Mouse (Mus musculus): ENCODE measurements around the gene Cyp27a1. TPM values are rescaled to one million over a fixed set of nuclear protein-coding genes. Genes with fewer than 3 reads are reported as not detected.

Gene Cyp27a1
- polyA plus RNA-seq, 1 experiment from 2014 or later, result 8.9 TPM

GRCm38 (mm10) chr1:74726674-74727073 is 13.3 kb downstream of the Cyp27a1 start:
- WGBS (ENCODE audit: insufficient replicate concordance), result 38% methylated on average over 5 of the region's 5 CpGs
- Histone ChIP-seq H3K36me3 (ENCODE audit: control insufficient read depth, insufficient read depth) (no peaks in the 10 kb centered on the region), H3K4me1 (ENCODE audit: control insufficient read depth, low read depth, low read length) (no peaks in the 10 kb centered on the region), H3K9ac (ENCODE audit: low read depth, low read length) (no peak overlapping the region), H3K4me3 (ENCODE audit: low read depth, low read length) (no peak overlapping the region), H3K9me3 (replicated peaks; ENCODE audit: control insufficient read depth, low read length) (no peaks in the 10 kb centered on the region), H3K27ac (ENCODE audit: low read length) (no peak overlapping the region), H3K27me3 (ENCODE audit: control insufficient read depth, insufficient read depth, low read depth, low read length) (no peaks in the 10 kb centered on the region), H3K4me2 (ENCODE audit: low read depth, low read length) (no peak overlapping the region)
- ATAC-seq (ENCODE audit: low read depth), result no peak

- no peaks in the 10 kb centered on the region for H3K4me1 ChIP-seq (ENCODE audit: control insufficient read depth, low read depth, low read length)
- H3K36me3 ChIP-seq (ENCODE audit: control insufficient read depth, insufficient read depth), result no peaks in the 10 kb centered on the region
- 57% methylated on average over 8 of the region's 8 CpGs for WGBS (ENCODE audit: insufficient replicate concordance)
- H3K27ac ChIP-seq (ENCODE audit: low read length), result no peak overlapping the region
- H3K4me3 ChIP-seq (ENCODE audit: low read depth, low read length), result no peak overlapping the region
- H3K9ac ChIP-seq (ENCODE audit: low read depth, low read length), result no peak overlapping the region
- H3K4me2 ChIP-seq (ENCODE audit: low read depth, low read length), result no peak overlapping the region
- H3K9me3 ChIP-seq (replicated peaks; ENCODE audit: control insufficient read depth, low read length), result no peaks in the 10 kb centered on the region
- no peaks in the 10 kb centered on the region for H3K27me3 ChIP-seq (ENCODE audit: control insufficient read depth, insufficient read depth, low read depth, low read length)
- no peak for ATAC-seq (ENCODE audit: low read depth)
Observed at GRCm38 (mm10) chr1:74728446-74728845, 15.1 kb downstream of the Cyp27a1 start.

DNA sequence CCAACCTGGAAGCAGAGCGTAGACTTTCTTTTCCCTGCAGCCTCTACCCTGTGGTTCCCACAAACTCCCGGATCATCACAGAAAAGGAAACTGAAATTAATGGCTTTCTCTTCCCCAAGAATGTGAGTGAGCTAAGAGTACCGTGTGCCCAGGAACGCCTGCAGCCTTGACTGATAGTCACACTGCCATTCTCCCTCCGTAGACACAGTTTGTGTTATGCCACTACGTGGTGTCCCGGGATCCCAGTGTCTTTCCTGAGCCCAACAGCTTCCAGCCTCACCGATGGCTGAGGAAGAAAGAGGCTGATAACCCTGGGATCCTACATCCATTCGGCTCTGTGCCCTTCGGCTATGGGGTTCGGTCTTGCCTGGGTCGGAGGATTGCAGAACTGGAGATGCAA is 23.6 kb downstream of the Cyp27a1 start:
- no peak for ATAC-seq (ENCODE audit: low read depth)
- Histone ChIP-seq H3K27ac (ENCODE audit: low read length) (no peak overlapping the region), H3K4me3 (ENCODE audit: low read depth, low read length) (no peak overlapping the region), H3K9ac (ENCODE audit: low read depth, low read length) (no peak overlapping the region), H3K36me3 (ENCODE audit: control insufficient read depth, insufficient read depth) (no peaks in the 10 kb centered on the region), H3K27me3 (ENCODE audit: control insufficient read depth, insufficient read depth, low read depth, low read length) (no peaks in the 10 kb centered on the region), H3K4me1 (ENCODE audit: control insufficient read depth, low read depth, low read length) (no peaks in the 10 kb centered on the region), H3K4me2 (ENCODE audit: low read depth, low read length) (no peak overlapping the region), H3K9me3 (replicated peaks; ENCODE audit: control insufficient read depth, low read length) (no peaks in the 10 kb centered on the region)
- 71% methylated on average over 12 of the region's 12 CpGs for WGBS (ENCODE audit: insufficient replicate concordance)

DNA sequence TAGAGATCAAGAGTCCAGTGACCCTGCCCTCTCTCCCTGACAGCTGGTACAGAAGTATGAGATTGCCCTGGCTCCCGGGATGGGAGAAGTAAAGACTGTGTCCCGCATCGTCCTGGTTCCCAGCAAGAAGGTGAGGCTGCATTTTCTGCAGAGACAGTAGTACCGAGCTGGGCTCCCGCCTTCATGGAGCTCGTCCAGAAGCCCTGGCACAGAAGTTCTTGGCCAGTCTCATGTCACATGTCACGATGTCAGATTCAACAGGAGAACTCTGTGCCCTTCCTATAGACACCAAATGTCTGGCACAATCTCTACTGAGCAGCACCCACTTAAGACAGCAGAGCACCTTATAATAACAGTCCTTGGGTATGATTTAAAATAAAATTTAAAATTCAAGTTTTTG is 24.1 kb downstream of the Cyp27a1 start:
- no peak overlapping the region for H3K9ac ChIP-seq (ENCODE audit: low read depth, low read length)
- H3K36me3 ChIP-seq (ENCODE audit: control insufficient read depth, insufficient read depth), result no peaks in the 10 kb centered on the region
- H3K4me2 ChIP-seq (ENCODE audit: low read depth, low read length), result no peak overlapping the region
- no peak for ATAC-seq (ENCODE audit: low read depth)
- no peak overlapping the region for H3K27ac ChIP-seq (ENCODE audit: low read length)
- H3K4me3 ChIP-seq (ENCODE audit: low read depth, low read length), result no peak overlapping the region
- 67% methylated on average over 7 of the region's 7 CpGs for WGBS (ENCODE audit: insufficient replicate concordance)
- no peaks in the 10 kb centered on the region for H3K9me3 ChIP-seq (replicated peaks; ENCODE audit: control insufficient read depth, low read length)
- H3K27me3 ChIP-seq (ENCODE audit: control insufficient read depth, insufficient read depth, low read depth, low read length), result no peaks in the 10 kb centered on the region
- no peaks in the 10 kb centered on the region for H3K4me1 ChIP-seq (ENCODE audit: control insufficient read depth, low read depth, low read length)

GRCm38 (mm10) chr1:74740846-74741245 is 27.5 kb downstream of the Cyp27a1 start:
- H3K36me3 ChIP-seq (ENCODE audit: control insufficient read depth, insufficient read depth), result no peaks in the 10 kb centered on the region
- no peak overlapping the region for H3K4me3 ChIP-seq (ENCODE audit: low read depth, low read length)
- H3K27ac ChIP-seq (ENCODE audit: low read length), result no peak overlapping the region
- no peaks in the 10 kb centered on the region for H3K9me3 ChIP-seq (replicated peaks; ENCODE audit: control insufficient read depth, low read length)
- 52% methylated on average over 7 of the region's 7 CpGs for WGBS (ENCODE audit: insufficient replicate concordance)
- ATAC-seq (ENCODE audit: low read depth), result no peak
- H3K4me2 ChIP-seq (ENCODE audit: low read depth, low read length), result no peak overlapping the region
- H3K4me1 ChIP-seq (ENCODE audit: control insufficient read depth, low read depth, low read length), result no peaks in the 10 kb centered on the region
- H3K27me3 ChIP-seq (ENCODE audit: control insufficient read depth, insufficient read depth, low read depth, low read length), result no peaks in the 10 kb centered on the region
- no peak overlapping the region for H3K9ac ChIP-seq (ENCODE audit: low read depth, low read length)

DNA sequence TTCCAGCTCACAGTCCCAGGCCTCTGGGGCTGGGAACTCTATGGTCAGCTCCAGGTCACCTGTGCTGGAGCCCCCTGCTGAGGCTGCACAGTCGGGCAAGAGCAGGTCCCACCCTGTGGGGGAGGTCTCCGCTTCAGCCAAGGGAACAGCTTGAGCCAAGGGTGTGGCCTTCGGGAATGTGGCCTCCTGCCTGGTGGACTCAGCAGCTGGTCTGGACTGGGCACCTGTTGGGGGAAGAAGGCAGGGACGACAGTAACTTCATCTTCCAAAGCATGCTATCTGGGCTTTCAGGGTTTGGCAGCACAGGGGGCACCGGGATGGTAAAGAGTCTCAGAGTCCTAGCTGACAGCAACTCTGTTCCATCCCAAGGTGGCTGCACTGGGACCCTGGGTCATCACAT is 34.0 kb downstream of the Cyp27a1 start:
- ATAC-seq (ENCODE audit: low read depth), result no peak
- H3K4me2 ChIP-seq (ENCODE audit: low read depth, low read length), result no peak overlapping the region
- H3K4me3 ChIP-seq (ENCODE audit: low read depth, low read length), result no peak overlapping the region
- no peak overlapping the region for H3K9ac ChIP-seq (ENCODE audit: low read depth, low read length)
- no peaks in the 10 kb centered on the region for H3K9me3 ChIP-seq (replicated peaks; ENCODE audit: control insufficient read depth, low read length)
- H3K4me1 ChIP-seq (ENCODE audit: control insufficient read depth, low read depth, low read length), result no peaks in the 10 kb centered on the region; the same call in 1 of the 2 replicates
- 56% methylated on average over 5 of the region's 5 CpGs for WGBS (ENCODE audit: insufficient replicate concordance)
- H3K36me3 ChIP-seq (ENCODE audit: control insufficient read depth, insufficient read depth), result no peaks in the 10 kb centered on the region
- H3K27ac ChIP-seq (ENCODE audit: low read length), result no peak overlapping the region
- no peaks in the 10 kb centered on the region; the same call in 1 of the 2 replicates for H3K27me3 ChIP-seq (ENCODE audit: control insufficient read depth, insufficient read depth, low read depth, low read length)

DNA sequence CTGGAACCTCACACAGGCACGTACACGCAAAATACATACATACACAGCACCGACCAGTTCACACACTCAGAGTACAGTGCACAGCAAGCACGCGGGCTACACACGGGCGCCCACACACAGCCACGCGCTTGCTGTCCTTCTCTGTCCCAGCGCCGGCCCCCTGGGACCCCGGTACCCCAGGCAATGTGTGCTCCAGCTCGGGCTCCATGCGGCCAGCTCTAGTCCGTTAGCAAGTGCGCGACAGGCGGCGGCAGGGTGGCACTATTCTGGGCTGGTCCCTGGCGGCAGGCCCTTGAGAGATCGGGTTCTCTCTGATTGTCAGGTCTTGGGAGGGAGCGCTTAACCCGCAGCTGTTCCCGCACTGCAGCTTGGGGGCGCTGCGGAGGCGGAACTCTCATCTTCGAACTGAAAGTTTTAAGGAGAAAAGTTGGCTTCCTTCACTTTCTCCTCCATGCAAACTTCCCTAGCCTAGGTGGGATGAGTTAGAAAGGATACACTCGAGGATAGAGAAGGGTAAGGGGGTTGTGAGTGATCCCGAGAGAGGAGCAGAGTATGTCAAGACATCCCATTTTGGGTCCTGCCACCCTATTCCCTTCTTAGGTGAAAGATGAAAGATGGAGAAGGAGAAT is 35.4 kb downstream of the Cyp27a1 start, which contains the start of gene Prkag3:
Prkag3 (minus strand) TSS at position 579 of the 629 bp plus-strand sequence.
- no peaks in the 10 kb centered on the region; the same call in 1 of the 2 replicates for H3K27me3 ChIP-seq (ENCODE audit: control insufficient read depth, insufficient read depth, low read depth, low read length)
- 6% methylated on average over 30 of the region's 30 CpGs for WGBS (ENCODE audit: insufficient replicate concordance)
- peak within 1 kb of the TSS; percentile 19 for H3K4me3 ChIP-seq (ENCODE audit: low read depth, low read length)
- H3K9me3 ChIP-seq (replicated peaks; ENCODE audit: control insufficient read depth, low read length), result no peaks in the 10 kb centered on the region
- no peak within 1 kb of the TSS for H3K27ac ChIP-seq (ENCODE audit: low read length)
- H3K4me2 ChIP-seq (ENCODE audit: low read depth, low read length), result peak within 1 kb of the TSS; percentile 32
- no peaks in the 10 kb centered on the region for H3K36me3 ChIP-seq (ENCODE audit: control insufficient read depth, insufficient read depth)
- H3K9ac ChIP-seq (ENCODE audit: low read depth, low read length), result no peak within 1 kb of the TSS
- ATAC-seq (ENCODE audit: low read depth), result no peak
- H3K4me1 ChIP-seq (ENCODE audit: control insufficient read depth, low read depth, low read length), result no peaks in the 10 kb centered on the region; the same call in 1 of the 2 replicates

DNA sequence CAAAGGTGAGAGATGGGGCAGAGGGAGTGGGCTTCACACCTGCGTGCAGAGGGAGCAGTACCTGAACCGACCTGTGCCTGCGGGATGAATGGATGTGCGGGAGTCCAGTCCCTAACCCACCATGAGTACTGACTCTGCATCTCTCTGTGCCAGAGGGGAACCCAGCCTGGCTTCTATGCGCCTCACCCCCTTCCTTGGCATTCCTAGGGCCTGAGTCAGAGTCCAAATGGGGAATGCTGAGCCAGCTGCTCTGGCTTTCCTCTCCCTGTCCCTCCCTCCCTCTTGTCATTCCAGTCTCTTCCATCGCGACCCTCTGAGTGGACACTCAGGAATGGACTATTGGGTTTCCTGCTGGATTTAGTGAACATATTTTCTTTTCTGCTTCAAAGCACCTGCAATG is 35.9 kb downstream of the Cyp27a1 start:
- no peak for ATAC-seq (ENCODE audit: low read depth)
- 49% methylated on average over 7 of the region's 7 CpGs for WGBS (ENCODE audit: insufficient replicate concordance)
- no peaks in the 10 kb centered on the region for H3K9me3 ChIP-seq (replicated peaks; ENCODE audit: control insufficient read depth, low read length)
- no peak overlapping the region for H3K4me2 ChIP-seq (ENCODE audit: low read depth, low read length)
- no peaks in the 10 kb centered on the region; the same call in 1 of the 2 replicates for H3K4me1 ChIP-seq (ENCODE audit: control insufficient read depth, low read depth, low read length)
- no peak overlapping the region for H3K4me3 ChIP-seq (ENCODE audit: low read depth, low read length)
- H3K9ac ChIP-seq (ENCODE audit: low read depth, low read length), result no peak overlapping the region
- H3K27me3 ChIP-seq (ENCODE audit: control insufficient read depth, insufficient read depth, low read depth, low read length), result no peaks in the 10 kb centered on the region; the same call in 1 of the 2 replicates
- no peaks in the 10 kb centered on the region for H3K36me3 ChIP-seq (ENCODE audit: control insufficient read depth, insufficient read depth)
- no peak overlapping the region for H3K27ac ChIP-seq (ENCODE audit: low read length)

- Histone ChIP-seq H3K9ac (ENCODE audit: low read depth, low read length) (no peak overlapping the region), H3K36me3 (ENCODE audit: control insufficient read depth, insufficient read depth) (no peaks in the 10 kb centered on the region), H3K4me1 (ENCODE audit: control insufficient read depth, low read depth, low read length) (no peaks in the 10 kb centered on the region; the same call in 1 of the 2 replicates), H3K9me3 (replicated peaks; ENCODE audit: control insufficient read depth, low read length) (no peaks in the 10 kb centered on the region), H3K4me2 (ENCODE audit: low read depth, low read length) (no peak overlapping the region), H3K27me3 (ENCODE audit: control insufficient read depth, insufficient read depth, low read depth, low read length) (no peaks in the 10 kb centered on the region; the same call in 1 of the 2 replicates), H3K4me3 (ENCODE audit: low read depth, low read length) (no peak overlapping the region), H3K27ac (ENCODE audit: low read length) (no peak overlapping the region)
- WGBS (ENCODE audit: insufficient replicate concordance), result 60% methylated on average over 4 of the region's 4 CpGs
- ATAC-seq (ENCODE audit: low read depth), result no peak
Observed at GRCm38 (mm10) chr1:74750683-74751082, 37.3 kb downstream of the Cyp27a1 start.

All from liver, embryonic 16.5 days (tissue).